Mouse (Mus musculus) lung, embryonic 14.5 days (tissue): ENCODE data around the gene Fndc3b. TPM values are rescaled to one million over a fixed set of nuclear protein-coding genes. Genes with fewer than 3 reads are reported as not detected.

Source experiments
- ATAC-seq: fragments of 200-750 bp; cut with Nextera tagmentation; 2 replicates; pipeline ENCODE4 v1.8.0; 2017; ENCODE audit warnings: mild to moderate bottlenecking, moderate TSS enrichment, moderate library complexity; ENCODE audit not compliant: insufficient read depth
- DNase-seq: peaks from one replicate; pipeline ENCODE4 v3.0.0-alpha.2; 2015
- H3K27ac ChIP-seq: fragments of 300-500 bp; sonication (generic); 2 replicates; pipeline ENCODE4 v1.5.1; 2014; ENCODE audit warnings: low read depth, mild to moderate bottlenecking, moderate library complexity
- H3K27me3 ChIP-seq: fragments of 300-500 bp; sonication (generic); 2 replicates; pipeline ENCODE4 v1.6.1; 2014; ENCODE audit warnings: low read length, control low read depth; ENCODE audit not compliant: insufficient read depth
- H3K36me3 ChIP-seq: fragments of 300-500 bp; sonication (generic); 2 replicates; pipeline ENCODE4 v1.6.1; 2014; ENCODE audit warnings: control low read depth; ENCODE audit not compliant: insufficient read depth
- H3K4me1 ChIP-seq: fragments of 300-500 bp; sonication (generic); 2 replicates; pipeline ENCODE4 v1.6.1; 2014; ENCODE audit warnings: antibody characterized with exemption, control low read depth; ENCODE audit not compliant: insufficient read depth
- H3K4me2 ChIP-seq: fragments of 300-500 bp; sonication (generic); 2 replicates; pipeline ENCODE4 v1.6.1; 2014; ENCODE audit warnings: mild to moderate bottlenecking
- H3K4me3 ChIP-seq: fragments of 300-500 bp; sonication (generic); 2 replicates; pipeline ENCODE4 v1.5.1; 2014; ENCODE audit warnings: low read depth, low read length
- H3K9ac ChIP-seq: fragments of 300-500 bp; sonication (generic); 2 replicates; pipeline ENCODE4 v1.6.1; 2014
- H3K9me3 ChIP-seq: fragments of 300-500 bp; sonication (generic); 2 replicates; pipeline ENCODE4 v1.6.1; 2016; ENCODE audit warnings: low read depth, low read length, control low read depth
- CTCF ChIP-seq: IDR thresholded peaks from 2 replicates; pipeline ENCODE4 v1.5.1; 2016; ENCODE audit warnings: antibody characterized with exemption, low read depth
- WGBS: fragments of 180-500 bp; shearing (Covaris S2); extraction: QIAGEN DNeasy Blood & Tissue Kit; methylation state at CpG from one replicate; pipeline ENCODE4 v1.1.7; 2014; 5-methylcytosine and 5-hydroxymethylcytosine counted together
- polyA plus RNA-seq: library from polyadenylated mRNA; unstranded; fragments of >200 nt; fragmentation: Nextera tagmentation; extraction: Ambion mirVana; gene quantifications from 2 replicates; pipeline ENCODE4 v1.2.1, GENCODE M21; 2014

The Fndc3b gene
- polyA plus RNA-seq, 1 experiment from 2014 or later: 37.1 TPM

- no peak for ATAC-seq
- no peaks in the 10 kb centered on the region for H3K4me1 ChIP-seq
Observed at GRCm38 (mm10) chr3:27511765-27512164, 199.3 kb downstream of the Fndc3b start.

DNA sequence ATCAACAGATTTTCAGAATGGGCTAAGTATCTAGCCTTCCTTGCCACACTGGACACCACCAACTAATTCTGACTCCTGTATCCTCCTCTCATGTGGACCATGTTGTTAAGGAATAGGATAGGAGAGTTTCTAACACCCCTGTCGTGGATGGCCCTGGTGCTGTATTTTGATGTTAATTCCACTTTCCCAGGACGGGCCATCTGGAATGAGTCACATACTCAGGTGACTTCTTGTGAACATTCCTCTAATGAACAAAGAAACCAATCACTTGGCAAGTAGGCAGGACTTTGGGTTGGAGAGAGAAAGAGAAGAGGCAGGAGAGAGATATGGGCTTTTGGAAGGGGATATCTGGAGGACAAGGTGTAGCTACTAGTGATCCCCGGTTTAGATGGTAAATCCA lies 204.2 kb downstream of the Fndc3b start:
- no peak overlapping the region for H3K9ac ChIP-seq
- DNase-seq (no peak), ATAC-seq (no peak)
- 81% methylated on average over 3 of the region's 3 CpGs for WGBS
- no peaks in the 10 kb centered on the region for H3K27me3 ChIP-seq
- no peak overlapping the region for H3K27ac ChIP-seq
- TF ChIP-seq CTCF: no peak
- no peaks in the 10 kb centered on the region for H3K9me3 ChIP-seq
- H3K4me1 ChIP-seq: no peaks in the 10 kb centered on the region
- peaks cover 72% of the 10 kb centered on the region for H3K36me3 ChIP-seq
- H3K4me3 ChIP-seq: no peak overlapping the region
- no peak overlapping the region for H3K4me2 ChIP-seq

More at GRCm38 (mm10) chr3:27511765-27512164, 199.3 kb downstream of the Fndc3b start:
- Histone ChIP-seq H3K4me2 (no peak overlapping the region), H3K4me3 (no peak overlapping the region), H3K27me3 (no peaks in the 10 kb centered on the region), H3K36me3 (peaks cover 42% of the 10 kb centered on the region), H3K9me3 (no peaks in the 10 kb centered on the region), H3K27ac (no peak overlapping the region), H3K9ac (no peak overlapping the region)
- no peak for TF ChIP-seq CTCF
- 65% methylated on average over 10 of the region's 10 CpGs for WGBS
- DNase-seq: no peak

- WGBS: 84% methylated on average over 3 of the region's 3 CpGs
- Histone ChIP-seq H3K27ac (no peak overlapping the region), H3K9ac (no peak overlapping the region), H3K9me3 (no peaks in the 10 kb centered on the region), H3K27me3 (no peaks in the 10 kb centered on the region), H3K4me3 (no peak overlapping the region), H3K4me2 (no peak overlapping the region), H3K4me1 (no peaks in the 10 kb centered on the region), H3K36me3 (peaks cover 77% of the 10 kb centered on the region)
- no peak for DNase-seq
- TF ChIP-seq CTCF: no peak
- ATAC-seq: no peak
Observed at GRCm38 (mm10) chr3:27505582-27505981, 205.5 kb downstream of the Fndc3b start.

DNA sequence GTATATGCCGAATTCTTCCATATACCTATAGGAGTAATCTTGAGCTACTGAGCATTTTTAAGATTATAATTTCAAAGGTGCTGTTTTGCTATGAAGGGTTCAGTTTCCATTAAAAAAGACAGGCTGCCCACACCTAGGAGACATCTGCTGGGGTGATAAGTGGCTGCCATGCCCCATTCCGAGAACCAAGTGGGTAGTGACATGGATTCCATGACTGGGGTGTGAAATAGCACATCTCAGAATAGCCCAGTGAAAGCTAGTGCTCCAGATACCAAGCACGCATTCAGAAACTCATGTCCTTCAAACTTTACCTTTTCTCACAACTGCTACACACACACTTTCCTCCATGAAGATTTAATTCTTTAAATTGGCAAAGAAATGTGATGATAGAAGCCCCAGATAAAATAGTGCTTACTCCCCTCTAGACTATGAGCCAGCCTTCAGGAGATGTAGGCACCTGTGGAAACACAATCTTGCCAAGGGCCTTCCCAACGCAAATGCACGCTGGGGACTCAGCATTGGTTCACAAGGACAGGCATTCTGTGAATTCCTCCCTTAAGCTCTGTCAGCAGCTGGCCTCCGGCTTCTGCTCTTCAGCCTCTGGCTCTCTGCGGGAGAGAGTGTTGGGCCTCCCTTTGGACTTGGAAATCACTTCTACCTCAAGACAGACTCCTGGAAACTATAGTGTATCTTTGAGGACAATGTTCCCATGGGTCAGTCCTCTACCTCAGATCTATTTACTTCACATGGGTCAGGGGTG lies 207.6 kb downstream of the Fndc3b start:
- H3K36me3 ChIP-seq: peaks cover 82% of the 10 kb centered on the region
- 83% methylated on average over 7 of the region's 7 CpGs for WGBS
- TF ChIP-seq CTCF: no peak
- no peak overlapping the region for H3K4me3 ChIP-seq
- no peak for ATAC-seq
- no peaks in the 10 kb centered on the region for H3K4me1 ChIP-seq
- H3K27me3 ChIP-seq: no peaks in the 10 kb centered on the region
- no peak overlapping the region for H3K27ac ChIP-seq
- no peaks in the 10 kb centered on the region for H3K9me3 ChIP-seq
- DNase-seq: no peak
- no peak overlapping the region for H3K4me2 ChIP-seq
- no peak overlapping the region for H3K9ac ChIP-seq

GRCm38 (mm10) chr3:27495296-27496073 lies 215.6 kb downstream of the Fndc3b start:
- no peak for TF ChIP-seq CTCF
- Histone ChIP-seq H3K36me3 (peaks cover 87% of the 10 kb centered on the region), H3K9ac (no peak overlapping the region), H3K4me3 (no peak overlapping the region), H3K27me3 (no peaks in the 10 kb centered on the region), H3K9me3 (no peaks in the 10 kb centered on the region), H3K27ac (no peak overlapping the region), H3K4me1 (no peaks in the 10 kb centered on the region), H3K4me2 (no peak overlapping the region)
- WGBS: 76% methylated on average over 14 of the region's 14 CpGs
- DNase-seq: no peak
- ATAC-seq: no peak

DNA sequence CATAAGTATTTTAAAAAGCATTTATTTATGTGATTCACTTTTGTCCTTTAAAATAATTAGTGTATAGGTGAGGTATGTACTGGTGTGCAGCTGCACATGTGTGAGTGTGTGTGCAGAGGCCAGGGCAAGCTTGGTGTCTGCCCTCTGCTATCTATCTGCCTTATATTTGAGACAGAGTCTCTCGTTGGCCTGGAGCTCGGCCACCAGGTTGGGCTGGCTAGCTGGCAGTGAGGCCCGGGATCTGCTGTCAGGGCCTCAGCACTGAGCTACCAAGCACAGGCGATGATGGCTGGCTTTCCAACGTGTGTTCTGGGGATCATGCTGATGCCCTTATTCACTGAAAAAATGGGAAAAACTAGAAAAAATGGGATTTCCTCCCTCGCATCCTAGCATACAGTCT lies 216.4 kb downstream of the Fndc3b start:
- no peak for TF ChIP-seq CTCF
- 78% methylated on average over 6 of the region's 6 CpGs for WGBS
- ATAC-seq: no peak
- peaks cover 87% of the 10 kb centered on the region for H3K36me3 ChIP-seq
- H3K9ac ChIP-seq: no peak overlapping the region
- no peak for DNase-seq
- no peak overlapping the region for H3K4me2 ChIP-seq
- no peaks in the 10 kb centered on the region for H3K27me3 ChIP-seq
- H3K4me3 ChIP-seq: no peak overlapping the region
- H3K4me1 ChIP-seq: no peaks in the 10 kb centered on the region
- H3K27ac ChIP-seq: no peak overlapping the region
- no peaks in the 10 kb centered on the region for H3K9me3 ChIP-seq

GRCm38 (mm10) chr3:27494066-27494465 lies 217.0 kb downstream of the Fndc3b start:
- ATAC-seq (no peak), DNase-seq (no peak)
- Histone ChIP-seq H3K4me3 (no peak overlapping the region), H3K9ac (no peak overlapping the region), H3K36me3 (peaks cover 87% of the 10 kb centered on the region), H3K27ac (no peak overlapping the region), H3K4me2 (no peak overlapping the region), H3K4me1 (no peaks in the 10 kb centered on the region), H3K9me3 (no peaks in the 10 kb centered on the region), H3K27me3 (no peaks in the 10 kb centered on the region)
- TF ChIP-seq CTCF: no peak
- WGBS: 93% methylated on average over 8 of the region's 8 CpGs
